Mouse (Mus musculus) embryonic facial prominence, embryonic 10.5 days (tissue): ENCODE data around the gene Slc38a5. TPM values are rescaled to one million over a fixed set of nuclear protein-coding genes. Genes with fewer than 3 reads are reported as not detected.

Source experiments
- DNase-seq: peaks from one replicate; pipeline ENCODE4 v3.0.0-alpha.2; 2017; ENCODE audit warnings: low spot score
- H3K27ac ChIP-seq: fragments of 300-500 bp; sonication (generic); replicated peaks from 2 replicates; pipeline ENCODE4 v1.5.1; 2016; ENCODE audit warnings: mild to moderate bottlenecking
- H3K27me3 ChIP-seq: fragments of 300-500 bp; sonication (generic); replicated peaks from 2 replicates; pipeline ENCODE4 v1.6.1; 2016; ENCODE audit warnings: low read depth, mild to moderate bottlenecking; ENCODE audit not compliant: poor library complexity, severe bottlenecking
- H3K36me3 ChIP-seq: fragments of 300-500 bp; sonication (generic); replicated peaks from 2 replicates; pipeline ENCODE4 v1.6.1; 2016; ENCODE audit warnings: mild to moderate bottlenecking, moderate library complexity
- H3K4me1 ChIP-seq: fragments of 300-500 bp; sonication (generic); 2 replicates; pipeline ENCODE4 v1.6.1; 2016
- H3K4me3 ChIP-seq: fragments of 300-500 bp; sonication (generic); 2 replicates; pipeline ENCODE4 v1.5.1; 2016; ENCODE audit warnings: mild to moderate bottlenecking, moderate library complexity
- H3K9me3 ChIP-seq: fragments of 300-500 bp; sonication (generic); 2 replicates; pipeline ENCODE4 v1.6.1; 2016; ENCODE audit warnings: mild to moderate bottlenecking
- WGBS: fragments of 180-500 bp; shearing (Covaris S2); methylation state at CpG from one replicate; pipeline ENCODE4 v1.1.7; 2016; 5-methylcytosine and 5-hydroxymethylcytosine counted together
- polyA plus RNA-seq: library from polyadenylated mRNA; unstranded; fragments of >200 nt; fragmentation: Nextera tagmentation; extraction: Ambion mirVana; gene quantifications from 2 replicates; pipeline ENCODE4 v1.2.1, GENCODE M21; 2016

Slc38a5 gene
- polyA plus RNA-seq: 4.2 and 4.6 TPM in 2 replicates

GRCm38 (mm10) chrX:8271083-8271820 is at the start of gene Slc38a5:
Slc38a5 (plus strand) TSS chrX:8271133.
- 13% methylated on average over 12 of the region's 15 CpGs for WGBS
- Histone ChIP-seq H3K27me3 (peaks cover 35% of the 10 kb centered on the region), H3K9me3 (0 out of 2 replicates have a peak, but pooled peaks cover 3% of the 10 kb centered on the region), H3K4me3 (peak within 1 kb of the TSS; percentile 36; the same call in 1 of the 2 replicates), H3K36me3 (no peaks in the 10 kb centered on the region), H3K27ac (no peak within 1 kb of the TSS), H3K4me1 (no peaks in the 10 kb centered on the region)
- DNase-seq: no peak

GRCm38 (mm10) chrX:8222296-8222677 is 48.6 kb upstream of the Slc38a5 start:
- no peak for DNase-seq
- H3K4me3 ChIP-seq: no peak overlapping the region
- H3K4me1 ChIP-seq: no peaks in the 10 kb centered on the region
- peaks cover 15% of the 10 kb centered on the region for H3K27me3 ChIP-seq
- no peak overlapping the region for H3K27ac ChIP-seq
- H3K9me3 ChIP-seq: no peaks in the 10 kb centered on the region
- H3K36me3 ChIP-seq: no peaks in the 10 kb centered on the region
- WGBS: 68% methylated on average over 3 of the region's 3 CpGs

- H3K4me3 ChIP-seq: no peak overlapping the region
- no peaks in the 10 kb centered on the region for H3K9me3 ChIP-seq
- no peaks in the 10 kb centered on the region for H3K4me1 ChIP-seq
- H3K36me3 ChIP-seq: no peaks in the 10 kb centered on the region
- peaks cover 14% of the 10 kb centered on the region for H3K27me3 ChIP-seq
- H3K27ac ChIP-seq: no peak overlapping the region
- WGBS: 52% methylated on average over 7 of the region's 7 CpGs
- DNase-seq: no peak
Observed at GRCm38 (mm10) chrX:8222678-8223421, 48.1 kb upstream of the Slc38a5 start.

- Histone ChIP-seq H3K27ac (no peak overlapping the region), H3K27me3 (peaks cover 10% of the 10 kb centered on the region), H3K4me3 (no peak overlapping the region), H3K36me3 (no peaks in the 10 kb centered on the region), H3K4me1 (no peaks in the 10 kb centered on the region), H3K9me3 (no peaks in the 10 kb centered on the region)
- 89% methylated on average over 7 of the region's 7 CpGs for WGBS
- DNase-seq: no peak
Observed at GRCm38 (mm10) chrX:8223473-8223872, 47.5 kb upstream of the Slc38a5 start.

GRCm38 (mm10) chrX:8230272-8230671 is 40.7 kb upstream of the Slc38a5 start:
- Histone ChIP-seq H3K27ac (no peak overlapping the region), H3K4me3 (no peak overlapping the region), H3K27me3 (no peaks in the 10 kb centered on the region), H3K4me1 (no peaks in the 10 kb centered on the region), H3K36me3 (no peaks in the 10 kb centered on the region), H3K9me3 (no peaks in the 10 kb centered on the region)
- no peak for DNase-seq
- 75% methylated on average over 4 of the region's 4 CpGs for WGBS

- Histone ChIP-seq H3K27me3 (no peaks in the 10 kb centered on the region), H3K36me3 (no peaks in the 10 kb centered on the region), H3K9me3 (no peaks in the 10 kb centered on the region), H3K4me3 (no peak overlapping the region), H3K27ac (no peak overlapping the region), H3K4me1 (no peaks in the 10 kb centered on the region)
- 78% methylated on average over 3 of the region's 3 CpGs for WGBS
- no peak for DNase-seq
Observed at GRCm38 (mm10) chrX:8233602-8234001, 37.3 kb upstream of the Slc38a5 start.

- no peak overlapping the region for H3K4me3 ChIP-seq
- DNase-seq: no peak
- no peaks in the 10 kb centered on the region for H3K4me1 ChIP-seq
- H3K36me3 ChIP-seq: peaks cover 13% of the 10 kb centered on the region
- H3K27me3 ChIP-seq: no peaks in the 10 kb centered on the region
- no peaks in the 10 kb centered on the region for H3K9me3 ChIP-seq
- no peak overlapping the region for H3K27ac ChIP-seq
- whole genome bisulfite sequencing: 88% methylated on average over 2 of the region's 2 CpGs
Observed at GRCm38 (mm10) chrX:8236704-8237103, 34.2 kb upstream of the Slc38a5 start.

- 79% methylated on average over 13 of the region's 13 CpGs for WGBS
- no peak overlapping the region for H3K27ac ChIP-seq
Observed at GRCm38 (mm10) chrX:8238804-8239395, 32.0 kb upstream of the Slc38a5 start.

GRCm38 (mm10) chrX:8247680-8248079 is 23.3 kb upstream of the Slc38a5 start:
- Histone ChIP-seq H3K9me3 (no peaks in the 10 kb centered on the region), H3K4me3 (no peak overlapping the region), H3K27ac (no peak overlapping the region), H3K36me3 (peaks cover 32% of the 10 kb centered on the region), H3K27me3 (no peaks in the 10 kb centered on the region), H3K4me1 (no peaks in the 10 kb centered on the region)
- 89% methylated on average over 2 of the region's 2 CpGs for WGBS
- no peak for DNase-seq

More at GRCm38 (mm10) chrX:8238804-8239395, 32.0 kb upstream of the Slc38a5 start:
- Histone ChIP-seq H3K4me1 (no peaks in the 10 kb centered on the region), H3K4me3 (no peak overlapping the region), H3K27me3 (no peaks in the 10 kb centered on the region), H3K9me3 (no peaks in the 10 kb centered on the region), H3K36me3 (peaks cover 21% of the 10 kb centered on the region)
- DNase-seq: no peak

- 87% methylated on average over 8 of the region's 8 CpGs for WGBS
- H3K27me3 ChIP-seq: no peaks in the 10 kb centered on the region
- peaks cover 30% of the 10 kb centered on the region for H3K36me3 ChIP-seq
- H3K4me3 ChIP-seq: no peak overlapping the region
- no peaks in the 10 kb centered on the region for H3K9me3 ChIP-seq
- H3K27ac ChIP-seq: no peak overlapping the region
- no peak for DNase-seq
- H3K4me1 ChIP-seq: no peaks in the 10 kb centered on the region
Observed at GRCm38 (mm10) chrX:8248542-8249120, 22.3 kb upstream of the Slc38a5 start.

GRCm38 (mm10) chrX:8251789-8252333 is 19.1 kb upstream of the Slc38a5 start:
- H3K27ac ChIP-seq: peak overlapping the region; percentile 92
- DNase-seq: no peak
- 18% methylated on average over 18 of the region's 18 CpGs for WGBS
- no peaks in the 10 kb centered on the region for H3K4me1 ChIP-seq
- H3K9me3 ChIP-seq: no peaks in the 10 kb centered on the region
- peak overlapping the region; percentile 65 for H3K4me3 ChIP-seq
- no peaks in the 10 kb centered on the region for H3K27me3 ChIP-seq
- peaks cover 10% of the 10 kb centered on the region; the same call in 1 of the 2 replicates for H3K36me3 ChIP-seq
